ENCODE assay signal across 9 mouse cellular contexts in genomic region chr19:21127079-21127745, GRCm38 (mm10).
DNase-seq lines count a peak whose midpoint lies in the region; ATAC-seq lines count a peak whose summit lies in the region.
"Had no signal": no experiment of that assay in that cellular context is flagged by ENCODE, and none has a peak within 500 bp of the region (broad histone marks: within the 10 kb centered on the region; RNA-seq: fewer than 3 reads in every experiment).

No protein-coding gene starts in this region.

- no peaks in the 10 kb centered on the region for H3K9me3 ChIP-seq in kidney, embryonic 14.5 days (ENCODE audit: control insufficient read depth, low read length)
- H3K9me3 ChIP-seq in megakaryocyte, embryonic 14.5 days: no peaks in the 10 kb centered on the region
- H3K9me3 ChIP-seq in hindbrain, embryonic 11.5 days (ENCODE audit: control insufficient read depth, low read length): no peaks in the 10 kb centered on the region
- H3K9me3 ChIP-seq: limb, embryonic 15.5 days had no signal

- peak; percentile 32 for DNase-seq in kidney, adult 11 months
- DNase-seq in brain, adult 2 months (ENCODE audit: low read depth, low spot score): peak; percentile 51
- DNase-seq in kidney, adult 8-10 months: peak; percentile 13 to 45
- no peak for DNase-seq in hindbrain, embryonic 11.5 days (ENCODE audit: low spot score)
- DNase-seq: right cerebral cortex, adult 18-20 months had no signal

- no peaks in the 10 kb centered on the region for H3K4me1 ChIP-seq in kidney, embryonic 14.5 days (ENCODE audit: control insufficient read depth, insufficient read depth, low read length)
- peaks cover 30% of the 10 kb centered on the region for H3K4me1 ChIP-seq in megakaryocyte, embryonic 14.5 days
- no peaks in the 10 kb centered on the region for H3K4me1 ChIP-seq in hindbrain, embryonic 11.5 days (replicated peaks; ENCODE audit: control insufficient read depth, insufficient read depth, low read length)
- H3K4me1 ChIP-seq: limb, embryonic 15.5 days had no signal

- H3K4me2 ChIP-seq in kidney, embryonic 14.5 days (replicated peaks; ENCODE audit: low read depth, low read length): no peak overlapping the region
- H3K4me2 ChIP-seq in hindbrain, embryonic 11.5 days (replicated peaks; ENCODE audit: low read depth, low read length): no peak overlapping the region
- H3K4me2 ChIP-seq: limb, embryonic 15.5 days had no signal

- no peak for ATAC-seq in kidney, embryonic 14.5 days (ENCODE audit: low FRiP score, low TSS enrichment)
- no peak for ATAC-seq in frontal cortex, adult (ENCODE audit: low TSS enrichment)
- ATAC-seq in hindbrain, embryonic 11.5 days (ENCODE audit: low FRiP score): no peak

- H3K36me3 ChIP-seq in kidney, embryonic 14.5 days (ENCODE audit: control insufficient read depth, insufficient read depth, low read length): no peaks in the 10 kb centered on the region
- H3K36me3 ChIP-seq in megakaryocyte, embryonic 14.5 days (replicated peaks; ENCODE audit: low read length): no peaks in the 10 kb centered on the region
- H3K36me3 ChIP-seq in hindbrain, embryonic 11.5 days (ENCODE audit: control insufficient read depth, insufficient read depth, low read length): no peaks in the 10 kb centered on the region
- H3K36me3 ChIP-seq: limb, embryonic 15.5 days had no signal

- WGBS in kidney, embryonic 14.5 days: 82% methylated on average over 8 of the region's 8 CpGs
- WGBS in hindbrain, embryonic 11.5 days: 87% methylated on average over 8 of the region's 8 CpGs

- H3K27ac ChIP-seq in kidney, embryonic 14.5 days (ENCODE audit: low read depth, low read length): no peak overlapping the region
- H3K27ac ChIP-seq in hindbrain, embryonic 11.5 days (ENCODE audit: low read depth, low read length): no peak overlapping the region
- H3K27ac ChIP-seq: limb, embryonic 15.5 days had no signal

- H3K9ac ChIP-seq in kidney, embryonic 14.5 days (ENCODE audit: low read depth, low read length): no peak overlapping the region
- H3K9ac ChIP-seq in hindbrain, embryonic 11.5 days (ENCODE audit: low read depth, low read length): no peak overlapping the region
- H3K9ac ChIP-seq: limb, embryonic 15.5 days had no signal

- no peaks in the 10 kb centered on the region for H3K27me3 ChIP-seq in kidney, embryonic 14.5 days (ENCODE audit: control insufficient read depth, insufficient read depth, low read length)
- H3K27me3 ChIP-seq in megakaryocyte, embryonic 14.5 days (replicated peaks): no peaks in the 10 kb centered on the region
- H3K27me3 ChIP-seq in hindbrain, embryonic 11.5 days (ENCODE audit: control insufficient read depth, insufficient read depth, low read length): no peaks in the 10 kb centered on the region
- H3K27me3 ChIP-seq: limb, embryonic 15.5 days had no signal

- H3K4me3 ChIP-seq in kidney, embryonic 14.5 days (ENCODE audit: low read length): no peak overlapping the region
- peak overlapping the region; percentile 73 for H3K4me3 ChIP-seq in megakaryocyte, embryonic 14.5 days (replicated peaks)
- no peak overlapping the region for H3K4me3 ChIP-seq in hindbrain, embryonic 11.5 days (ENCODE audit: low read depth, low read length)
- H3K4me3 ChIP-seq: limb, embryonic 15.5 days had no signal
